Mouse (Mus musculus) hindbrain, embryonic 13.5 days (tissue): ENCODE data around the gene Tmem104. TPM values are rescaled to one million over a fixed set of nuclear protein-coding genes. Genes with fewer than 3 reads are reported as not detected.
A peak's percentile ranks its signal among the peaks of the same experiment; 100 is the strongest.

Experiments
- ATAC-seq: fragments of 200-750 bp; cut with Nextera tagmentation; 2 replicates; pipeline ENCODE4 v1.8.0; 2017; ENCODE audit warnings: moderate TSS enrichment; ENCODE audit not compliant: low FRiP score
- H3K27ac ChIP-seq: fragments of 300-500 bp; sonication (generic); 2 replicates; pipeline ENCODE4 v1.5.1; 2015; ENCODE audit warnings: inconsistent platforms, mild to moderate bottlenecking, moderate library complexity
- H3K27me3 ChIP-seq: fragments of 300-500 bp; sonication (generic); 2 replicates; pipeline ENCODE4 v1.6.1; 2015; ENCODE audit warnings: mild to moderate bottlenecking, inconsistent platforms
- H3K36me3 ChIP-seq: fragments of 300-500 bp; sonication (generic); 2 replicates; pipeline ENCODE4 v1.6.1; 2015; ENCODE audit warnings: mild to moderate bottlenecking, inconsistent platforms
- H3K4me1 ChIP-seq: fragments of 300-500 bp; sonication (generic); replicated peaks from 2 replicates; pipeline ENCODE4 v1.6.1; 2015; ENCODE audit warnings: inconsistent platforms
- H3K4me2 ChIP-seq: fragments of 300-500 bp; sonication (generic); 2 replicates; pipeline ENCODE4 v1.6.1; 2015; ENCODE audit warnings: inconsistent platforms, mild to moderate bottlenecking, moderate library complexity
- H3K4me3 ChIP-seq: fragments of 300-500 bp; sonication (generic); 2 replicates; pipeline ENCODE4 v1.5.1; 2015; ENCODE audit warnings: mild to moderate bottlenecking, inconsistent platforms
- H3K9ac ChIP-seq: fragments of 300-500 bp; sonication (generic); 2 replicates; pipeline ENCODE4 v1.6.1; 2015; ENCODE audit warnings: mild to moderate bottlenecking, inconsistent platforms
- H3K9me3 ChIP-seq: fragments of 300-500 bp; sonication (generic); 2 replicates; pipeline ENCODE4 v1.6.1; 2016; ENCODE audit warnings: inconsistent platforms
- WGBS: fragments of 180-500 bp; shearing (Covaris S2); methylation state at CpG from one replicate; pipeline ENCODE4 v1.1.7; 2015; 5-methylcytosine and 5-hydroxymethylcytosine counted together
- polyA plus RNA-seq: library from polyadenylated mRNA; unstranded; fragments of >200 nt; fragmentation: Nextera tagmentation; extraction: Ambion mirVana; gene quantifications from 2 replicates; pipeline ENCODE4 v1.2.1, GENCODE M21; 2015

Gene Tmem104
- polyA plus RNA-seq, 1 experiment from 2014 or later, result 12.1 TPM

- Histone ChIP-seq H3K36me3 (peaks cover 33% of the 10 kb centered on the region), H3K27ac (no peak overlapping the region), H3K27me3 (peaks cover 19% of the 10 kb centered on the region), H3K4me2 (no peak overlapping the region), H3K9ac (no peak overlapping the region), H3K4me3 (no peak overlapping the region), H3K4me1 (peaks cover 41% of the 10 kb centered on the region), H3K9me3 (no peaks in the 10 kb centered on the region)
- WGBS, result 69% methylated on average over 10 of the region's 10 CpGs
- ATAC-seq, result no peak
Measured at GRCm38 (mm10) chr11:115272894-115273498, 85.7 kb downstream of the Tmem104 start.

GRCm38 (mm10) chr11:115273735-115274134 is 86.4 kb downstream of the Tmem104 start:
- peak overlapping the region; percentile 29; the same call in 1 of the 2 replicates for H3K9ac ChIP-seq
- H3K9me3 ChIP-seq, result no peaks in the 10 kb centered on the region
- no peak overlapping the region for H3K27ac ChIP-seq
- H3K4me2 ChIP-seq, result no peak overlapping the region
- no peak overlapping the region for H3K4me3 ChIP-seq
- no peak for ATAC-seq
- peaks cover 11% of the 10 kb centered on the region for H3K27me3 ChIP-seq
- WGBS, result 73% methylated on average over 7 of the region's 7 CpGs
- peaks cover 43% of the 10 kb centered on the region for H3K4me1 ChIP-seq
- H3K36me3 ChIP-seq, result peaks cover 26% of the 10 kb centered on the region

GRCm38 (mm10) chr11:115274178-115274577 is 86.9 kb downstream of the Tmem104 start:
- H3K4me1 ChIP-seq, result peaks cover 43% of the 10 kb centered on the region
- H3K4me3 ChIP-seq, result no peak overlapping the region
- peaks cover 21% of the 10 kb centered on the region for H3K36me3 ChIP-seq
- H3K4me2 ChIP-seq, result no peak overlapping the region
- no peak for ATAC-seq
- 86% methylated on average over 7 of the region's 7 CpGs for WGBS
- no peak overlapping the region for H3K27ac ChIP-seq
- peaks cover 7% of the 10 kb centered on the region for H3K27me3 ChIP-seq
- peak overlapping the region; percentile 29; the same call in 1 of the 2 replicates for H3K9ac ChIP-seq
- no peaks in the 10 kb centered on the region for H3K9me3 ChIP-seq

GRCm38 (mm10) chr11:115274771-115275170 is 87.5 kb downstream of the Tmem104 start:
- Histone ChIP-seq H3K9ac (0 out of 2 replicates have a peak overlapping the region, but pooled peaks have one; percentile 39), H3K4me1 (peaks cover 43% of the 10 kb centered on the region), H3K36me3 (peaks cover 15% of the 10 kb centered on the region), H3K4me3 (no peak overlapping the region), H3K9me3 (no peaks in the 10 kb centered on the region), H3K27me3 (peaks cover under 1% of the 10 kb centered on the region), H3K4me2 (no peak overlapping the region), H3K27ac (no peak overlapping the region)
- WGBS, result 91% methylated on average over 6 of the region's 6 CpGs
- ATAC-seq, result no peak

- Histone ChIP-seq H3K4me1 (peaks cover 39% of the 10 kb centered on the region), H3K4me3 (peak overlapping the region; percentile 62; the same call in 1 of the 2 replicates), H3K27ac (no peak overlapping the region), H3K9me3 (no peaks in the 10 kb centered on the region), H3K27me3 (no peaks in the 10 kb centered on the region), H3K9ac (peak overlapping the region; percentile 85), H3K36me3 (peaks cover 15% of the 10 kb centered on the region), H3K4me2 (peak overlapping the region; percentile 80)
- 89% methylated on average over 6 of the region's 6 CpGs for WGBS
- ATAC-seq, result no peak
Measured at GRCm38 (mm10) chr11:115275509-115275908, 88.2 kb downstream of the Tmem104 start.

GRCm38 (mm10) chr11:115275954-115276353 is 88.7 kb downstream of the Tmem104 start:
- Histone ChIP-seq H3K27me3 (no peaks in the 10 kb centered on the region), H3K27ac (peak overlapping the region; percentile 94; the same call in 1 of the 2 replicates), H3K36me3 (peaks cover 14% of the 10 kb centered on the region), H3K4me3 (peak overlapping the region; percentile 62), H3K9ac (peak overlapping the region; percentile 85), H3K9me3 (no peaks in the 10 kb centered on the region), H3K4me2 (peak overlapping the region; percentile 80), H3K4me1 (peaks cover 39% of the 10 kb centered on the region)
- no peak for ATAC-seq
- 42% methylated on average over 3 of the region's 3 CpGs for WGBS

- H3K27ac ChIP-seq, result peak within 1 kb of the TSS; percentile 94
- H3K4me3 ChIP-seq, result peak within 1 kb of the TSS; percentile 62
- no peaks in the 10 kb centered on the region for H3K27me3 ChIP-seq
- ATAC-seq, result peak; percentile 97
- peaks cover 39% of the 10 kb centered on the region for H3K4me1 ChIP-seq
- peaks cover 4% of the 10 kb centered on the region; the same call in 1 of the 2 replicates for H3K36me3 ChIP-seq
- under 1% methylated on average over 42 of the region's 42 CpGs for WGBS
- H3K9ac ChIP-seq, result peak within 1 kb of the TSS; percentile 85
- H3K9me3 ChIP-seq, result no peaks in the 10 kb centered on the region
- peak within 1 kb of the TSS; percentile 80 for H3K4me2 ChIP-seq
Measured at GRCm38 (mm10) chr11:115276780-115277603, 89.7 kb downstream of the Tmem104 start, which contains the start of gene Fdxr. Gene Fdxr, minus strand, starts transcription at chr11:115277050.

GRCm38 (mm10) chr11:115277604-115277975 is 90.3 kb downstream of the Tmem104 start:
- Histone ChIP-seq H3K9ac (peak overlapping the region; percentile 68), H3K4me1 (peaks cover 39% of the 10 kb centered on the region), H3K27ac (peak overlapping the region; percentile 81), H3K9me3 (no peaks in the 10 kb centered on the region), H3K4me3 (peak overlapping the region; percentile 62), H3K4me2 (peak overlapping the region; percentile 80), H3K27me3 (no peaks in the 10 kb centered on the region), H3K36me3 (peaks cover 2% of the 10 kb centered on the region; the same call in 1 of the 2 replicates)
- ATAC-seq, result no peak
- WGBS, result 18% methylated on average over 7 of the region's 7 CpGs

- Histone ChIP-seq H3K4me3 (0 out of 2 replicates have a peak overlapping the region, but pooled peaks have one; percentile 62), H3K4me2 (peak overlapping the region; percentile 80; the same call in 1 of the 2 replicates)
Measured at GRCm38 (mm10) chr11:115278176-115278575, 90.9 kb downstream of the Tmem104 start.

GRCm38 (mm10) chr11:115279726-115280125 is 92.4 kb downstream of the Tmem104 start:
- no peaks in the 10 kb centered on the region for H3K27me3 ChIP-seq
- no peak overlapping the region for H3K27ac ChIP-seq
- peaks cover 24% of the 10 kb centered on the region for H3K4me1 ChIP-seq
- H3K4me3 ChIP-seq, result no peak overlapping the region
- H3K4me2 ChIP-seq, result no peak overlapping the region
- no peak overlapping the region for H3K9ac ChIP-seq
- no peak for ATAC-seq
- H3K36me3 ChIP-seq, result no peaks in the 10 kb centered on the region
- no peaks in the 10 kb centered on the region for H3K9me3 ChIP-seq
- 68% methylated on average over 1 of the region's 1 CpGs for WGBS

More at GRCm38 (mm10) chr11:115278176-115278575, 90.9 kb downstream of the Tmem104 start:
- Histone ChIP-seq H3K4me1 (peaks cover 34% of the 10 kb centered on the region), H3K36me3 (no peaks in the 10 kb centered on the region), H3K27me3 (no peaks in the 10 kb centered on the region), H3K9ac (peak overlapping the region; percentile 68; the same call in 1 of the 2 replicates), H3K9me3 (no peaks in the 10 kb centered on the region), H3K27ac (no peak overlapping the region)
- ATAC-seq, result no peak
- WGBS, result 69% methylated on average over 6 of the region's 6 CpGs

GRCm38 (mm10) chr11:115282295-115282694 is 95.0 kb downstream of the Tmem104 start:
- Histone ChIP-seq H3K4me2 (no peak overlapping the region), H3K27ac (no peak overlapping the region), H3K36me3 (no peaks in the 10 kb centered on the region), H3K9ac (peak overlapping the region; percentile 29; the same call in 1 of the 2 replicates), H3K9me3 (no peaks in the 10 kb centered on the region), H3K27me3 (no peaks in the 10 kb centered on the region), H3K4me1 (peaks cover 20% of the 10 kb centered on the region), H3K4me3 (no peak overlapping the region)
- no peak for ATAC-seq
- 83% methylated on average over 8 of the region's 8 CpGs for WGBS
